Mouse (Mus musculus) forebrain, embryonic 13.5 days (tissue): Measurements from ENCODE around the gene Pnpla5. TPM values are rescaled to one million over a fixed set of nuclear protein-coding genes. Genes with fewer than 3 reads are reported as not detected.
"Not testable (repeated sequence)": the region's sequence is repeated elsewhere in the genome, so short reads cannot be mapped to it uniquely, and the experiment has no call there.

ENCODE experiments used
- ATAC-seq: fragments of 200-750 bp; cut with Nextera tagmentation; 2 replicates; pipeline ENCODE4 v1.8.0; 2017
- H3K27ac ChIP-seq: fragments of 300-500 bp; sonication (generic); 2 replicates; pipeline ENCODE4 v1.5.1; 2015; ENCODE audit warnings: inconsistent platforms, mild to moderate bottlenecking, moderate library complexity
- H3K27me3 ChIP-seq: fragments of 300-500 bp; sonication (generic); 2 replicates; pipeline ENCODE4 v1.6.1; 2015; ENCODE audit warnings: mild to moderate bottlenecking, inconsistent platforms
- H3K36me3 ChIP-seq: fragments of 300-500 bp; sonication (generic); 2 replicates; pipeline ENCODE4 v1.6.1; 2015; ENCODE audit warnings: mild to moderate bottlenecking, inconsistent platforms; ENCODE audit not compliant: poor library complexity, severe bottlenecking
- H3K4me1 ChIP-seq: fragments of 300-500 bp; sonication (generic); 2 replicates; pipeline ENCODE4 v1.6.1; 2015; ENCODE audit warnings: inconsistent platforms
- H3K4me2 ChIP-seq: fragments of 300-500 bp; sonication (generic); 2 replicates; pipeline ENCODE4 v1.6.1; 2015; ENCODE audit warnings: inconsistent platforms, mild to moderate bottlenecking, moderate library complexity
- H3K4me3 ChIP-seq: fragments of 300-500 bp; sonication (generic); 2 replicates; pipeline ENCODE4 v1.5.1; 2015; ENCODE audit warnings: mild to moderate bottlenecking, inconsistent platforms
- H3K9ac ChIP-seq: fragments of 300-500 bp; sonication (generic); 2 replicates; pipeline ENCODE4 v1.6.1; 2015; ENCODE audit warnings: mild to moderate bottlenecking, inconsistent platforms
- H3K9me3 ChIP-seq: fragments of 300-500 bp; sonication (generic); replicated peaks from 2 replicates; pipeline ENCODE4 v1.6.1; 2016; ENCODE audit warnings: inconsistent platforms
- WGBS: fragments of 180-500 bp; shearing (Covaris S2); methylation state at CpG from one replicate; pipeline ENCODE4 v1.1.7; 2015; 5-methylcytosine and 5-hydroxymethylcytosine counted together
- polyA plus RNA-seq: library from polyadenylated mRNA; unstranded; fragments of >200 nt; fragmentation: Nextera tagmentation; extraction: Ambion mirVana; gene quantifications from 2 replicates; pipeline ENCODE4 v1.2.1, GENCODE M21; 2015

Pnpla5 gene
- polyA plus RNA-seq: not detected in 2 replicates

- Histone ChIP-seq H3K4me2 (no peak within 1 kb of the TSS), H3K27ac (no peak within 1 kb of the TSS), H3K4me3 (no peak within 1 kb of the TSS), H3K9me3 (no peaks in the 10 kb centered on the region), H3K27me3 (no peaks in the 10 kb centered on the region), H3K4me1 (no peaks in the 10 kb centered on the region), H3K9ac (no peak within 1 kb of the TSS), H3K36me3 (no peaks in the 10 kb centered on the region)
- no peak for ATAC-seq
- 77% methylated on average over 8 of the region's 8 CpGs for WGBS
Observed at GRCm38 (mm10) chr15:84123075-84123474, at the start of gene Pnpla5. Pnpla5 (minus strand) TSS chr15:84123175.

GRCm38 (mm10) chr15:84171166-84171565 lies 48.2 kb upstream of the Pnpla5 start:
- ATAC-seq: no peak
- no peaks in the 10 kb centered on the region for H3K9me3 ChIP-seq
- no peaks in the 10 kb centered on the region for H3K36me3 ChIP-seq
- H3K9ac ChIP-seq: no peak overlapping the region
- H3K4me1 ChIP-seq: peaks cover 21% of the 10 kb centered on the region
- WGBS: 83% methylated on average over 7 of the region's 7 CpGs
- H3K27me3 ChIP-seq: peaks cover 3% of the 10 kb centered on the region; the same call in 1 of the 2 replicates
- H3K27ac ChIP-seq: no peak overlapping the region
- no peak overlapping the region for H3K4me2 ChIP-seq
- no peak overlapping the region for H3K4me3 ChIP-seq

GRCm38 (mm10) chr15:84169511-84169910 lies 46.5 kb upstream of the Pnpla5 start:
- H3K4me2 ChIP-seq: no peak overlapping the region

GRCm38 (mm10) chr15:84168170-84169161 lies 45.5 kb upstream of the Pnpla5 start:
- under 1% methylated on average over 28 of the region's 28 CpGs for WGBS
- no peak overlapping the region; the same call in 1 of the 2 replicates for H3K27ac ChIP-seq
- H3K4me1 ChIP-seq: peaks cover 21% of the 10 kb centered on the region

More at GRCm38 (mm10) chr15:84169511-84169910, 46.5 kb upstream of the Pnpla5 start:
- Histone ChIP-seq H3K36me3 (no peaks in the 10 kb centered on the region), H3K4me1 (peaks cover 21% of the 10 kb centered on the region), H3K9me3 (no peaks in the 10 kb centered on the region), H3K27me3 (peaks cover 3% of the 10 kb centered on the region; the same call in 1 of the 2 replicates), H3K27ac (no peak overlapping the region), H3K9ac (no peak overlapping the region), H3K4me3 (no peak overlapping the region)
- 53% methylated on average over 1 of the region's 1 CpGs for WGBS
- no peak for ATAC-seq

GRCm38 (mm10) chr15:84167600-84167999 lies 44.6 kb upstream of the Pnpla5 start, which contains the start of gene Pnpla3:
Pnpla3 (plus strand) TSS chr15:84167837.
- H3K27me3 ChIP-seq: peaks cover 3% of the 10 kb centered on the region; the same call in 1 of the 2 replicates
- H3K27ac ChIP-seq: peak within 1 kb of the TSS; percentile 25; the same call in 1 of the 2 replicates
- peak within 1 kb of the TSS; percentile 71 for H3K9ac ChIP-seq
- H3K9me3 ChIP-seq: no peaks in the 10 kb centered on the region
- peak within 1 kb of the TSS; percentile 53 for H3K4me3 ChIP-seq
- H3K4me2 ChIP-seq: peak within 1 kb of the TSS; percentile 88
- H3K36me3 ChIP-seq: no peaks in the 10 kb centered on the region
- peak; percentile 98 for ATAC-seq
- 1% methylated on average over 28 of the region's 28 CpGs for WGBS
- peaks cover 21% of the 10 kb centered on the region for H3K4me1 ChIP-seq

More at GRCm38 (mm10) chr15:84168170-84169161, 45.5 kb upstream of the Pnpla5 start:
- Histone ChIP-seq H3K4me3 (peak overlapping the region; percentile 53), H3K9me3 (no peaks in the 10 kb centered on the region), H3K9ac (peak overlapping the region; percentile 71), H3K27me3 (peaks cover 3% of the 10 kb centered on the region; the same call in 1 of the 2 replicates), H3K4me2 (peak overlapping the region; percentile 88), H3K36me3 (no peaks in the 10 kb centered on the region)
- peak; percentile 50; the same call in 1 of the 2 replicates for ATAC-seq

DNA sequence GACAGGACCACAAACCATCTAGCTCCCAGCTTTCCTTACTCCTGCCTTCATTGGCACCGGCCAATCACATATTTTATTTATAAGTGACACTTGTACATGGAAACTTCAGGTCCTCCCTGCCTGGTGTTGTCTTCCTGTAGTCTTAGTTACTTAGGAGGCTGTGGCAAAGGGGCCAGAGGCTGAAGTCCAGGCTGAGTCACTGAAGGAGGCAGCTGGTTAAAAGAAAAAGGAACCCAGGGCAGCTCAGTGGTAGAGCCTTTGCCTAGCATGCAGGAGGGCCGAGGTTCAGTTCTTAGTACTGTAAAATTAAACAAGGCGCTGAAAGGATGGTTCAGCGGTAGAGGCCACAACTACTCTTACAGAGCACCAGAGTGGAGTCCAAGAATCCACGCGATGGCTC lies 43.8 kb upstream of the Pnpla5 start:
- H3K4me2 ChIP-seq: peak overlapping the region; percentile 88
- no peak overlapping the region for H3K9ac ChIP-seq

GRCm38 (mm10) chr15:84161871-84162270 lies 38.9 kb upstream of the Pnpla5 start:
- no peak overlapping the region for H3K27ac ChIP-seq
- H3K9me3 ChIP-seq: no peaks in the 10 kb centered on the region
- 87% methylated on average over 6 of the region's 6 CpGs for WGBS
- no peaks in the 10 kb centered on the region for H3K27me3 ChIP-seq
- no peak overlapping the region for H3K4me3 ChIP-seq
- peaks cover 2% of the 10 kb centered on the region; the same call in 1 of the 2 replicates for H3K4me1 ChIP-seq
- no peak overlapping the region for H3K4me2 ChIP-seq
- H3K9ac ChIP-seq: no peak overlapping the region
- no peak for ATAC-seq
- H3K36me3 ChIP-seq: no peaks in the 10 kb centered on the region

More for the DNA sequence above, 43.8 kb upstream of the Pnpla5 start:
- no peaks in the 10 kb centered on the region for H3K9me3 ChIP-seq
- 0 out of 2 replicates have a peak overlapping the region, but pooled peaks have one; percentile 53 for H3K4me3 ChIP-seq
- peaks cover 21% of the 10 kb centered on the region for H3K4me1 ChIP-seq
- H3K27me3 ChIP-seq: peaks cover 3% of the 10 kb centered on the region; the same call in 1 of the 2 replicates
- no peaks in the 10 kb centered on the region for H3K36me3 ChIP-seq
- WGBS: 71% methylated on average over 6 of the region's 6 CpGs
- H3K27ac ChIP-seq: no peak overlapping the region
- no peak for ATAC-seq

DNA sequence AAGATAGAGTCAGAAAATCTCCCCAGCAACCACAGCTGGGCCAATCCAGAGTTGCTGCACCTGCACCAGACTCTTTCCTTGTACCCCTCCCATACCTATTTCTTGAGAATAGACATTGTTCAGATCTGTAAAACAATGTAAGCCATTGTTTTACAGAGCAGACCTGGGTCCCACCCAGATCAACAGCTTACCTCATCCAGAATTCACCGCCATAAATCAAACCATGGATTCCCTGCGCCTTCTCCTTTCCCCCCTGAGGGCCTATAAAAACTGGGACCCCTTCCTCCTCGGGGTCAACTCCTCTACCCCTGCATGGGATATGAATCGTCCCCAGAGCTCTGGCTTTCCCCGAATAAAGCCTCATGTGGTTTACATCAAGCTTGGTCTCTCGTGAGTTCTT lies 34.6 kb upstream of the Pnpla5 start:
- not testable (repeated sequence) for H3K9ac ChIP-seq, H3K4me2 ChIP-seq, H3K36me3 ChIP-seq, H3K9me3 ChIP-seq, H3K4me3 ChIP-seq, H3K4me1 ChIP-seq, ATAC-seq, H3K27ac ChIP-seq, H3K27me3 ChIP-seq
- 90% methylated on average over 6 of the region's 6 CpGs for WGBS

- no peak overlapping the region for H3K9ac ChIP-seq
- H3K4me3 ChIP-seq: no peak overlapping the region
- no peak overlapping the region for H3K27ac ChIP-seq
- no peak overlapping the region for H3K4me2 ChIP-seq
- H3K9me3 ChIP-seq: no peaks in the 10 kb centered on the region
- no peak for ATAC-seq
- no peaks in the 10 kb centered on the region for H3K4me1 ChIP-seq
- H3K36me3 ChIP-seq: no peaks in the 10 kb centered on the region
- H3K27me3 ChIP-seq: no peaks in the 10 kb centered on the region
- 88% methylated on average over 2 of the region's 2 CpGs for WGBS
Observed at GRCm38 (mm10) chr15:84156158-84156557, 33.2 kb upstream of the Pnpla5 start.

- Histone ChIP-seq H3K27me3 (no peaks in the 10 kb centered on the region), H3K4me1 (peaks cover 13% of the 10 kb centered on the region; the same call in 1 of the 2 replicates), H3K4me3 (no peak overlapping the region), H3K9me3 (no peaks in the 10 kb centered on the region), H3K4me2 (no peak overlapping the region), H3K36me3 (no peaks in the 10 kb centered on the region), H3K9ac (no peak overlapping the region), H3K27ac (0 out of 2 replicates have a peak overlapping the region, but pooled peaks have one; percentile 25)
- ATAC-seq: no peak
- WGBS: 35% methylated on average over 5 of the region's 5 CpGs
Observed at GRCm38 (mm10) chr15:84140929-84141328, 18.0 kb upstream of the Pnpla5 start.

DNA sequence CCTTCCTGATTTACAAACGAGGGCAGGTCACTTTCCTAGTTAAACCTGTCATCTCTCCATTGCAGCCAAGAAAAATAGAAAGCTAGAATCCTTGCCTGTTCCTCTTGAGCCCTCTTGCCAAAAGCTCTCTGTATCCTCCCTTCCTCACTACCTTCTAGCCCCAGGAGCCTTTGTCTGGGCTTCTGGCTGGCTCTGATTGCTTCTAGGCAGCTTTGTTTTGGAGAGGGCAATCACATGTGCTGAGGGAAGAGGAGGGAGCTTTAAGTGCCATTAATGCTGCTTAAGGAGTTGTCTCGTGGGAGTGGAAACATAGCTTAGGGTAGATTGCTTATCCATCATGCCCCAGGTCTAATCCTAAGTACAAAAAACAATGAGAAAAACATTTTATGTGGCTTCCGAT lies 17.1 kb upstream of the Pnpla5 start:
- H3K4me1 ChIP-seq: peaks cover 13% of the 10 kb centered on the region; the same call in 1 of the 2 replicates
- no peak overlapping the region for H3K4me3 ChIP-seq
- ATAC-seq: no peak
- H3K4me2 ChIP-seq: no peak overlapping the region
- WGBS: 48% methylated on average over 3 of the region's 3 CpGs
- no peaks in the 10 kb centered on the region for H3K27me3 ChIP-seq
- no peaks in the 10 kb centered on the region for H3K36me3 ChIP-seq
- no peak overlapping the region for H3K27ac ChIP-seq
- H3K9me3 ChIP-seq: 0 out of 2 replicates have a peak, but pooled peaks cover 3% of the 10 kb centered on the region
- H3K9ac ChIP-seq: no peak overlapping the region

GRCm38 (mm10) chr15:84139592-84140005 lies 16.6 kb upstream of the Pnpla5 start:
- no peak overlapping the region for H3K4me2 ChIP-seq
- 0 out of 2 replicates have a peak, but pooled peaks cover 3% of the 10 kb centered on the region for H3K9me3 ChIP-seq
- 90% methylated on average over 5 of the region's 5 CpGs for WGBS
- H3K27me3 ChIP-seq: no peaks in the 10 kb centered on the region
- no peak for ATAC-seq
- H3K4me3 ChIP-seq: no peak overlapping the region
- no peak overlapping the region for H3K27ac ChIP-seq
- no peak overlapping the region for H3K9ac ChIP-seq
- no peaks in the 10 kb centered on the region for H3K36me3 ChIP-seq
- H3K4me1 ChIP-seq: peaks cover 13% of the 10 kb centered on the region; the same call in 1 of the 2 replicates
